Mouse (Mus musculus): ENCODE measurements around the gene Tmem39a.

GRCm38 (mm10) chr16:38624303-38624702 is 65.8 kb downstream of the Tmem39a start:
- TF ChIP-seq CTCF (IDR thresholded peaks at IDR 0.05; ENCODE audit: low read depth) (no peak), EP300 (IDR thresholded peaks at IDR 0.05; ENCODE audit: low read depth) (peak; percentile 80; the same call in 1 of the 2 replicates)
